Mouse (Mus musculus) kidney, embryonic 15.5 days (tissue): Measurements from ENCODE around the gene Cryaa. TPM values are rescaled to one million over a fixed set of nuclear protein-coding genes. Genes with fewer than 3 reads are reported as not detected.

Experiments used
- ATAC-seq: fragments of 200-750 bp; cut with Nextera tagmentation; replicated peaks from 2 replicates; pipeline ENCODE4 v1.8.0; 2017; ENCODE audit warnings: moderate TSS enrichment; ENCODE audit not compliant: low FRiP score
- H3K27ac ChIP-seq: fragments of 300-500 bp; sonication (generic); 2 replicates; pipeline ENCODE4 v1.5.1; 2015; ENCODE audit warnings: mild to moderate bottlenecking, inconsistent platforms
- H3K27me3 ChIP-seq: fragments of 300-500 bp; sonication (generic); 2 replicates; pipeline ENCODE4 v1.6.1; 2015; ENCODE audit warnings: inconsistent platforms
- H3K36me3 ChIP-seq: fragments of 300-500 bp; sonication (generic); 2 replicates; pipeline ENCODE4 v1.6.1; 2015; ENCODE audit warnings: inconsistent platforms
- H3K4me1 ChIP-seq: fragments of 300-500 bp; sonication (generic); 2 replicates; pipeline ENCODE4 v1.6.1; 2015; ENCODE audit warnings: inconsistent platforms
- H3K4me2 ChIP-seq: fragments of 300-500 bp; sonication (generic); 2 replicates; pipeline ENCODE4 v1.6.1; 2015; ENCODE audit warnings: moderate library complexity, mild to moderate bottlenecking, inconsistent platforms
- H3K4me3 ChIP-seq: fragments of 300-500 bp; sonication (generic); replicated peaks from 2 replicates; pipeline ENCODE4 v1.5.1; 2015; ENCODE audit warnings: mild to moderate bottlenecking, inconsistent platforms
- H3K9ac ChIP-seq: fragments of 300-500 bp; sonication (generic); 2 replicates; pipeline ENCODE4 v1.6.1; 2015; ENCODE audit warnings: mild to moderate bottlenecking, inconsistent platforms
- H3K9me3 ChIP-seq: fragments of 300-500 bp; sonication (generic); replicated peaks from 2 replicates; pipeline ENCODE4 v1.6.1; 2016; ENCODE audit warnings: inconsistent platforms
- WGBS: fragments of 180-500 bp; shearing (Covaris S2); methylation state at CpG from one replicate; pipeline ENCODE4 v1.1.7; 2015; ENCODE audit warnings: mixed read lengths; 5-methylcytosine and 5-hydroxymethylcytosine counted together
- polyA plus RNA-seq: library from polyadenylated mRNA; unstranded; fragments of >200 nt; fragmentation: Nextera tagmentation; extraction: Ambion mirVana; gene quantifications from 2 replicates; pipeline ENCODE4 v1.2.1, GENCODE M21; 2015

Gene Cryaa
- polyA plus RNA-seq, 1 experiment from 2014 or later: 0.38 TPM

DNA sequence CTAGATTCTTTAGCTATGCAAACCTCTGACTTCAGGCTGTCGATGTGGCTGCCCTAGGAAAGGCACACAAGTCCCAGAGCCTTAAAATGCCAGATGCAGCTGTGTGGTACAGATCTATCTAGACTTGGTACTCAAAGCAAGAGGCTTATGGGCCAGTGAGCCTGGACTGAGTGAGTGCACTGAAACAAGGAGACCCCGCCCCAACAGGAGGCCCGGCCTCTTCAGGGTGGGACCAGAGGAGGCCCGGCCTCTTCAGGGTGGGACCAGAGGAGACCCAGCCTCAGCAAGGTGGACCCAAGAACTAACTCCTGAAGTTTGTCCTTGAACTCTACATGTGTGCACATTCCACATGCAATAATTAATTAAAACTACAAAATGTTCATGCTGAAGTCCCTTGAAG, 34.7 kb upstream of the Cryaa start:
- H3K27ac ChIP-seq: no peak overlapping the region
- no peak overlapping the region for H3K4me3 ChIP-seq
- no peak overlapping the region for H3K4me2 ChIP-seq
- H3K4me1 ChIP-seq: no peaks in the 10 kb centered on the region
- H3K27me3 ChIP-seq: no peaks in the 10 kb centered on the region
- WGBS: 76% methylated on average over 4 of the region's 4 CpGs
- H3K9ac ChIP-seq: no peak overlapping the region
- H3K9me3 ChIP-seq: no peaks in the 10 kb centered on the region
- ATAC-seq: no peak
- peaks cover 26% of the 10 kb centered on the region for H3K36me3 ChIP-seq

DNA sequence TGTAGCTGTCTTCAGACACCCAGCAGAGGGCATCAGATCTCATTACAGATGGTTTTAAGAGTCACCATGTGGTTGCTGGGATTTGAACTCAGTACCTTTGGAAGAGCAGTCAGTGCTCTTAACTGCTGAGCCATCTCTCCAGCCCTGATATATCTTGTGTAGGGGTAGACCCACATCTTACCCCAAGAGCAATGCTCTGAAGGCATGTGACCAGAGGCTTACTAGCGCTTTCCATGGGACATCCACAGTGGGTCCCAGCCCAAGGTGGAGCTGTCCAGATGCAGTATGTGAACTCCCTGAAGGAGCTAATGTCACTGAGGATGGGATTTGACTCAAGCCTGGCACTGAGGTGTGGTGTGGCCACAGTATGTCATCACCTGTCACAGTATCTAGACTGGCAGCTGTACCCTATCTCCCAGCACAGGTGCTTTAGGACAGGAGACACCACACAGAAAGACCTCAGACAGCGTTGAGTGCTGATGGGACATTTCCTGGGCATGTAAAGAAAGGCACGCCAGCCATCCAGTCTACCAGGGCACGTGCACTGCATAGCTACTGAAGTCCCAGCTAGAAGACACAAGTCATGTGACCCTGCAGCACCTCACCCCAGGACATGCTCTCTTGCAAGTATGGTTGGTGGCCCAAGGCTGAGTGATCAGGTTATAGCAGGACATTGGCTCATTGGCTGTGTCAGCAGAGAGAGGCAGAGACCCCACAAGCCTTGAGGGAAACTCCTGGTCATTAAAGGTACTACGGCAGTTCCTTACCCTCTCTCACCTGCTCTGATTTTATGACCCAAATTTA, 31.2 kb upstream of the Cryaa start:
- Histone ChIP-seq H3K9ac (no peak overlapping the region), H3K27ac (no peak overlapping the region), H3K4me2 (no peak overlapping the region), H3K36me3 (peaks cover 61% of the 10 kb centered on the region), H3K4me3 (no peak overlapping the region), H3K4me1 (no peaks in the 10 kb centered on the region), H3K9me3 (no peaks in the 10 kb centered on the region), H3K27me3 (no peaks in the 10 kb centered on the region)
- peak; percentile 40; the same call in 1 of the 2 replicates for ATAC-seq
- 94% methylated on average over 5 of the region's 5 CpGs for whole genome bisulfite sequencing

DNA sequence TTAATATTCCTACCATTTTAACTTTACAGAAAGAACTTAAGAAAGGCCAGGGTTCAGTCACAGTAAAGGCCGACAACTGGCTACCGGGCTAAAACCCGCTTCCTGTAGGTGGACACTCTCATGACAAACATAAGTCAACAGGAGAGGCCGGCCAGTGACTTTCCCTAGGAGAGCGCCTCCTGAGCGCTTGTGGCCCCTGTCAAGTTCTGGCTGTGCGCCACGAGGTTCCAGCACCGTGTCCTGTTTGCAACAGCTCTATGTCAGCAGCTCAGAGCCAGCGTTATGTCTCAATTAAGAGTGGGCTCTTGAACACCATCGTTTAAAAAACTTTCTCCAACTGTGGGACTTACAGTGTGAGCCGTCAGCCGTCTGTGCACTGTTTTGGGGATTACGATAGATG, 25.5 kb upstream of the Cryaa start:
- WGBS: 93% methylated on average over 14 of the region's 14 CpGs
- H3K27ac ChIP-seq: no peak overlapping the region
- no peaks in the 10 kb centered on the region for H3K9me3 ChIP-seq
- H3K4me2 ChIP-seq: no peak overlapping the region
- H3K9ac ChIP-seq: no peak overlapping the region
- ATAC-seq: no peak
- H3K4me1 ChIP-seq: peaks cover 14% of the 10 kb centered on the region
- H3K4me3 ChIP-seq: no peak overlapping the region
- no peaks in the 10 kb centered on the region for H3K27me3 ChIP-seq
- H3K36me3 ChIP-seq: peaks cover 95% of the 10 kb centered on the region

DNA sequence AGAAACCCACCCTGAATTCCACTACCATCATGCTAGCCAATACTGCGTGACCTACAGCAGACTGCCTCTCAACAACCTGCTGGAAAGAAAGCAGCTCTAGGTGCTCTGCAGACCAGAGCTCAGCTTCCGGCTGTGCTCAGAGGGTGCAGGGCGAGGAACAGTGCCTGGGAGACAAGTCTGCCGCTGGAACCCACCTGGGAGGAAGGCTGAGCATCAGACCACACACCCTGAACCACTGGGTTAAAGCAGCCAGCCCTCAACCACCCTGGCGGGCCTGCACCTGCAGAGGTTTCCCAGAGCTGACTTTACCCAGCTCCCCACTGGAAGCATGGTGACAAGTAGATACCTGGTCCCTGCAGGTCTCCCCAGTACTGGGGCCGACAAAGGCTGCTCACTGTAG, 24.3 kb upstream of the Cryaa start:
- WGBS: 83% methylated on average over 6 of the region's 6 CpGs
- no peak for ATAC-seq
- no peak overlapping the region for H3K27ac ChIP-seq
- H3K36me3 ChIP-seq: peaks cover 84% of the 10 kb centered on the region
- H3K9me3 ChIP-seq: no peaks in the 10 kb centered on the region
- H3K27me3 ChIP-seq: no peaks in the 10 kb centered on the region
- H3K4me1 ChIP-seq: peaks cover 19% of the 10 kb centered on the region
- no peak overlapping the region for H3K9ac ChIP-seq
- H3K4me2 ChIP-seq: no peak overlapping the region
- no peak overlapping the region for H3K4me3 ChIP-seq

DNA sequence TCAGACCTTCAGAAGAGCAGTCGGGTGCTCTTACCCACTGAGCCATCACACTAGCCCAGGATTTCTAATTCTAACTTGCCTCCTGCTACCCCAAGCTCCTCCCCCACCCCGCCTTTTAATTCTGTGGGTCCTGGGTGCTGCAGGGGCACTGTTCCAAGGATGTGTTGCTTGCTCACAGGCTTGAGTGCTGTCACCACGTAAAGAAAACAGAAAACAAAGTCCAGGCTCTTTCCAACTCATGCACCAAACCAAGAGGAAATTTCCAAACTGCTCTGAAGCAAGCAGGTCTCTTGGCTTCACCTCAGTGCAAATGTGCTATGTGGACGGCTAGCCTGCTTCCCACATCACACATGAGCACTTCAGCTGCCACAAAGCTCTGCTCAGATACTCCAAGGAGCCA, 22.2 kb upstream of the Cryaa start:
- no peak for ATAC-seq
- WGBS: 75% methylated on average over 4 of the region's 4 CpGs
- Histone ChIP-seq H3K9ac (no peak overlapping the region), H3K36me3 (peaks cover 63% of the 10 kb centered on the region), H3K9me3 (no peaks in the 10 kb centered on the region), H3K4me1 (peaks cover 25% of the 10 kb centered on the region), H3K27me3 (no peaks in the 10 kb centered on the region), H3K4me2 (no peak overlapping the region), H3K4me3 (no peak overlapping the region), H3K27ac (no peak overlapping the region)

DNA sequence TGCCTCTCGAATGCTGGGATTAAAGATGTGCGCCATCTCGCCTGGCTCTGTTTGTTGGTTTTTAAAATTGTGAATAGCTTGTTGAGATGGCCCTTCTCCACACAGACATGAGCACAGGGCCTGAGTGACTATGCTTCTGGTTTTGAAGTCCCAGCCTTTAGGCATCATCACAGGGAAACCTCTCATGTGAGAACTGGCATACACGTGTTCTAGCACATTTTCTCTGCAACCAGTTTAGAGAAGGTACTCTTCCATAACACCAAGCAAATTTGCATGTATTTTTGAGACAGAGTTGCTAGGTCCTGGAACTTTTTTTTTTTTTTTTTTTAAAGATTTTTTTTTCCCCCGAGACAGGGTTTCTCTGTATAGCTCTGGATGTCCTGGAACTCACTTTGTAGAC, 20.9 kb upstream of the Cryaa start:
- H3K36me3 ChIP-seq: peaks cover 50% of the 10 kb centered on the region
- H3K27me3 ChIP-seq: no peaks in the 10 kb centered on the region
- no peak overlapping the region for H3K27ac ChIP-seq
- no peak overlapping the region for H3K9ac ChIP-seq
- WGBS: 86% methylated on average over 5 of the region's 5 CpGs
- no peak for ATAC-seq
- peak overlapping the region; percentile 92; the same call in 1 of the 2 replicates for H3K4me2 ChIP-seq
- no peaks in the 10 kb centered on the region for H3K9me3 ChIP-seq
- peak overlapping the region; percentile 70; the same call in 1 of the 2 replicates for H3K4me3 ChIP-seq
- peaks cover 25% of the 10 kb centered on the region for H3K4me1 ChIP-seq

DNA sequence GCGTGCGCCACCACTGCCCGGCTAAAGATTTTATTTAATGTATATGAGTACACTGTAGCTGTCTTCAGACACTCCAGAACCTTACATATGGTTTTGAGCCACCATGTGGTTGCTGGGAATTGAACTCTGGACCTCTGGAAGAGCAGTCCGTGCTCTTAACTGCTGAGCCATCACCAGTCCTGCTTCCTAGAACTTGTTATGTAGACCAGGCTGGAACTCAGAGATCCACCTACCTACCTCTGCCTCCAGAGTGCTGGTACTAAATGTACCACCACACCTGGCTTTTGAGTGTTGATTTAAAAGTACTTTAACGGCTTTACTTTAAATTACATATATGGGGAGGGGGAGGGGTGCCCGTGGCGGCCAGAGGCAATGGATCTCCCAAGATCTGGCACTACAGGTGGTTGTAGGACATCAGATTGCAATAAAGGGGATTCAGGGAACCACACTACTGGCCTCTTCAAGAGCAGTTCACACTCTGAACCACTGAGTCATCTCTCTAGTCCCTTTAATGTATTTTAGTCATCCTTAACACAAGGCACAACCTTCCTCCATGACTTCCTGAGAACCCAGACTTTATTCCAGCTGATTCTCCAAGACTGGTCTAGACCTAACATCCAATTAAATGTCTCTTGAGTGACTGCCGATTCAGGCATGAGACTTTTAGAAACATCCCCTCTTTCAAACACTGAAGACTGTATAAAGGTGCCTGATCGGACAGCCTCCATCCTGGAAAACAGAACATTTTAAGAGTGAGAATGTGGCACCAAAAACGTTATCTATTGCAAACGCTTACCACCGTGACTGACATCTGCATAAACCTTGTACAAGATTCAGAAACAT, 20.2 kb upstream of the Cryaa start:
- 45% methylated on average over 12 of the region's 12 CpGs for WGBS
- ATAC-seq: no peak
- Histone ChIP-seq H3K4me3 (peak overlapping the region; percentile 70), H3K4me2 (peak overlapping the region; percentile 92), H3K27me3 (no peaks in the 10 kb centered on the region), H3K27ac (no peak overlapping the region), H3K4me1 (peaks cover 25% of the 10 kb centered on the region), H3K36me3 (peaks cover 43% of the 10 kb centered on the region), H3K9ac (peak overlapping the region; percentile 95), H3K9me3 (no peaks in the 10 kb centered on the region)

DNA sequence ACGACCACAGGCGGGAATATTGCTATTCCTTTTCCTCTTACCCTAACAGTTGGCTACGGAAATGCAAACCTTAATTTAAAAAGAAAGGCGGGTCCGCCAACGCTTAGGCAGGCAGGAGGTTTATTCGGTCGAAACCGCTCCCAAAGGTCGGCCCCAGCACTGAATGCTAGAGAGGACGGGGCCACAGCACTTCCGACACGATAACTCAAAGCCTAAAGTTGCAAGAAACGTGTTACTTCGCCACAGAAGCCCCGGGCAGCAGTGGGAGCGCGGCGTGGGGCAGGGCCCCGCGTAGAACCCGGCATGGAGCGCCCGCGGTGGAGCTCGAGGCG, 19.5 kb upstream of the Cryaa start:
- Histone ChIP-seq H3K4me2 (peak overlapping the region; percentile 92), H3K36me3 (peaks cover 36% of the 10 kb centered on the region), H3K4me3 (peak overlapping the region; percentile 70), H3K27ac (peak overlapping the region; percentile 81), H3K27me3 (no peaks in the 10 kb centered on the region), H3K9me3 (no peaks in the 10 kb centered on the region), H3K4me1 (peaks cover 25% of the 10 kb centered on the region), H3K9ac (peak overlapping the region; percentile 95)
- WGBS: under 1% methylated on average over 27 of the region's 27 CpGs
- ATAC-seq: no peak

DNA sequence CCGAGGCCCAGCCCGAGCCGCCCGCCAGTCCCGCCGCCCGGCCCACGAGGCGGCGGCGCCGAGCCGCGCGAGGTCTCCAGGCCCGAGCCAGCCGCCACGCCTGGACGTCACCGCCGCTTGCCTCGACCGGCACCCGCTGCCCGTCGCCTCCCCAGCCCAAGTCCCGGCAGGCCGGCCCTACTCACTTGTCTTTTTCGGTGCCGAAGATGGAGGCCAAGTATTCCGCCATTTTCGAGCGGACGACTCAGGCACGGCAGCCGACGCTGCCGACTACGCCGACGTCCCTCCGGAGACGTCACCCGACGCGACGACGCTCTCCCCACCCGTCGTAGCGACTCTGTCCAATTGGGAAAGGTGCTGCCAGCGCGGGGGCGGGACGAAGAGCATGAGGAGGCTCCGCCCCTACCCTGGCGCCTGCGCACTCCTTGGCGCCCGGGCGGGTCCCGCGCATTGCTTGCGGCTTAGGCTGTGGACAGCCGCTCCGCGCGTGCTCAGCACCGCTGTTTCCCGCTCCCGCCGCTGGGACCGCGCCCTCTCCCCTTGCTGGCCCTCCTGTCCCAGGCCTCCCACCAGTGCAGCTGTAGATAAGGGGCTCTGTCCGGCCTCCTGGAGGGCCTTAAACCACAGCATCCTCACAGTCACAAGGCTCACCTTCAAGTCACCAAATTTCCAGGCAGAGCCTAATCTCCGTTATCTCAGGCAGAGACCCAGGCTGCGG, 19.0 kb upstream of the Cryaa start, which contains the start of gene U2af1:
U2af1 (minus strand) TSS at position 425 of the 718 bp plus-strand sequence.
- peak; percentile 99 for ATAC-seq
- WGBS: under 1% methylated on average over 77 of the region's 77 CpGs
- Histone ChIP-seq H3K4me2 (peak within 1 kb of the TSS; percentile 92), H3K4me3 (peak within 1 kb of the TSS; percentile 70), H3K4me1 (peaks cover 25% of the 10 kb centered on the region), H3K36me3 (peaks cover 31% of the 10 kb centered on the region), H3K27me3 (no peaks in the 10 kb centered on the region), H3K9me3 (no peaks in the 10 kb centered on the region), H3K27ac (peak within 1 kb of the TSS; percentile 87), H3K9ac (peak within 1 kb of the TSS; percentile 95)

DNA sequence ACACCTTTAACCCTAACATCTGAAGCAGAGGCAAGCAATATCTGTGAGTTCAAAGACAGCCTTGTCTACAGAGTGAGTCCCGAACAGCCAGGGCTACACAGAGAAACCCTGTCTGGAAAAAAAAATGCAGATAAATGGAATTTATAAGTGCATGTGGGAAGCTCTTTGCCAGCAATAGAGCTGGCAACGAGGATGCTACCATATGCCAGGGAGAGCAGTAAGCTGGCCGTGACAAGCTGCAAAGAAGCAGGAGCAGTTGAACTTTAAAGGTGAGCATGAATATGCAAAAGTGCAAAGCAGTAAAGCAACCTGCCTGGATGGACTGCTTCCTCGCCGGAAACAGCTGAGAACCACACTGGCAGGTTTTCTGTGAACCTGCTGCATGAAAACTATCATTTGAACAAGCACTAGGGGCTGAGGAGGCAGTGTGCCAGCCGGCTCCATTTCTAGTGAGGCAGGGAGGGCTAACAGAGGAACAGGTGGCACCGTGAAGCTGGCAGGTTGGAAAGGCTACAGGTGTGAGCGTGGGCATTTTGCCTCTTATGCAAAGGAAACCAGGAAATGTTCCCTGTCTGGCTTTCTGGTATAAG, 16.9 kb upstream of the Cryaa start:
- Histone ChIP-seq H3K9ac (no peak overlapping the region), H3K27me3 (no peaks in the 10 kb centered on the region), H3K27ac (no peak overlapping the region), H3K9me3 (no peaks in the 10 kb centered on the region), H3K36me3 (peaks cover 10% of the 10 kb centered on the region), H3K4me2 (no peak overlapping the region), H3K4me1 (peaks cover 21% of the 10 kb centered on the region), H3K4me3 (no peak overlapping the region)
- 72% methylated on average over 8 of the region's 8 CpGs for WGBS
- ATAC-seq: no peak

DNA sequence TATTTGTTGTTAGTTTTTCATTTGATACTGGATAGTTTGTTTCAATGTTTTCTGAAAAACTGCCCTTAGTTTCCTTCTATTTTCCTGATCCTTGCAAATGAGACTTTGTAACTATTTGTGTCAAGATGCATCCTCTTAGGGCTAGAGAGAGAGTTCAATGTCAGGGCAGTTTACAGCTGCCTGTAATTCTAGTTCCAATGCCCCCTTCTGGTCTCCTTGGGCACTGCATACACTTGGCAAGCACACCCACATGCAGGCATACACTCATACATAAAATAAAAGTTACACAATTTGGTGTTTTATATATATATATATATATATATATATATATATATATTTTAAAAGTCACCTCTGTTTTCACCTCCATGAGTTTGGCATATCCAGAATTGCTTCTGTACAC, 14.8 kb upstream of the Cryaa start:
- Histone ChIP-seq H3K4me3 (no peak overlapping the region), H3K9ac (no peak overlapping the region), H3K4me1 (peaks cover 6% of the 10 kb centered on the region), H3K4me2 (no peak overlapping the region), H3K27me3 (no peaks in the 10 kb centered on the region), H3K36me3 (no peaks in the 10 kb centered on the region), H3K27ac (no peak overlapping the region), H3K9me3 (no peaks in the 10 kb centered on the region)
- no peak for ATAC-seq
